Mouse (Mus musculus) limb, embryonic 12.5 days (tissue): ENCODE results near the gene Dpy19l2. TPM values are rescaled to one million over a fixed set of nuclear protein-coding genes. Genes with fewer than 3 reads are reported as not detected.

Experiments used
- ATAC-seq: fragments of 200-750 bp; cut with Nextera tagmentation; 2 replicates; pipeline ENCODE4 v1.8.0; 2017; ENCODE audit warnings: low read depth, moderate TSS enrichment; ENCODE audit not compliant: insufficient number of reproducible peaks, insufficient read depth, low FRiP score, low TSS enrichment
- H3K27ac ChIP-seq: fragments of 300-500 bp; sonication (generic); 2 replicates; pipeline ENCODE4 v1.5.1; 2016; ENCODE audit warnings: mild to moderate bottlenecking, moderate library complexity
- H3K27me3 ChIP-seq: fragments of 300-500 bp; sonication (generic); 2 replicates; pipeline ENCODE4 v1.6.1; 2016; ENCODE audit warnings: mild to moderate bottlenecking, moderate library complexity
- H3K36me3 ChIP-seq: fragments of 300-500 bp; sonication (generic); 2 replicates; pipeline ENCODE4 v1.6.1; 2016; ENCODE audit warnings: mild to moderate bottlenecking, moderate library complexity
- H3K4me1 ChIP-seq: fragments of 300-500 bp; sonication (generic); replicated peaks from 2 replicates; pipeline ENCODE4 v1.6.1; 2016
- H3K4me2 ChIP-seq: fragments of 300-500 bp; sonication (generic); 2 replicates; pipeline ENCODE4 v1.6.1; 2016; ENCODE audit warnings: mild to moderate bottlenecking, moderate library complexity
- H3K4me3 ChIP-seq: fragments of 300-500 bp; sonication (generic); replicated peaks from 2 replicates; pipeline ENCODE4 v1.5.1; 2016; ENCODE audit warnings: mild to moderate bottlenecking
- H3K9ac ChIP-seq: fragments of 300-500 bp; sonication (generic); replicated peaks from 2 replicates; pipeline ENCODE4 v1.6.1; 2016; ENCODE audit warnings: mild to moderate bottlenecking, moderate library complexity
- H3K9me3 ChIP-seq: fragments of 300-500 bp; sonication (generic); 2 replicates; pipeline ENCODE4 v1.6.1; 2016; ENCODE audit warnings: mild to moderate bottlenecking, moderate library complexity
- WGBS: fragments of 180-500 bp; shearing (Covaris S2); methylation state at CpG from one replicate; pipeline ENCODE4 v1.1.7; 2016; 5-methylcytosine and 5-hydroxymethylcytosine counted together
- polyA plus RNA-seq: library from polyadenylated mRNA; unstranded; fragments of >200 nt; fragmentation: Nextera tagmentation; extraction: Ambion mirVana; gene quantifications from 2 replicates; pipeline ENCODE4 v1.2.1, GENCODE M21; 2016

Dpy19l2 gene
- polyA plus RNA-seq, 1 experiment from 2014 or later, result 0.36 TPM

- Histone ChIP-seq H3K9me3 (no peaks in the 10 kb centered on the region), H3K4me2 (no peak overlapping the region), H3K4me1 (no peaks in the 10 kb centered on the region), H3K9ac (no peak overlapping the region), H3K36me3 (no peaks in the 10 kb centered on the region), H3K27ac (no peak overlapping the region), H3K27me3 (no peaks in the 10 kb centered on the region), H3K4me3 (no peak overlapping the region)
- WGBS, result 84% methylated on average over 4 of the region's 4 CpGs
- no peak for ATAC-seq
Observed at GRCm38 (mm10) chr9:24511371-24512120, 184.5 kb downstream of the Dpy19l2 start.

GRCm38 (mm10) chr9:24508880-24509279 lies 187.2 kb downstream of the Dpy19l2 start:
- H3K4me1 ChIP-seq, result no peaks in the 10 kb centered on the region
- no peak overlapping the region for H3K4me2 ChIP-seq
- H3K9me3 ChIP-seq, result no peaks in the 10 kb centered on the region
- 87% methylated on average over 4 of the region's 4 CpGs for WGBS
- no peak overlapping the region for H3K4me3 ChIP-seq
- no peak for ATAC-seq
- H3K27ac ChIP-seq, result no peak overlapping the region
- no peak overlapping the region for H3K9ac ChIP-seq
- no peaks in the 10 kb centered on the region for H3K36me3 ChIP-seq
- no peaks in the 10 kb centered on the region for H3K27me3 ChIP-seq

Other genes with a start within 250 kb of the Dpy19l2 start
- 9.4 and 21.2 TPM in 2 replicates for gene Dpy19l1, start 193.2 kb downstream of the Dpy19l2 start, polyA plus RNA-seq
- not detected in 2 replicates for gene Cypt4, start 71.1 kb downstream of the Dpy19l2 start, polyA plus RNA-seq
- gene Tbx20, start 78.0 kb upstream of the Dpy19l2 start, polyA plus RNA-seq, result 0.13 TPM in 1 of 2 replicates, not detected in the other